Mouse (Mus musculus) monocyte, adult 5-6 weeks (primary cell): Measurements from ENCODE around the gene Asna1. TPM values are rescaled to one million over a fixed set of nuclear protein-coding genes. Genes with fewer than 3 reads are reported as not detected.

Experiments used
- ATAC-seq: fragments of 153-309, 156-312 bp; replicated peaks from 2 replicates; pipeline ENCODE4 v1.8.0; 2017; ENCODE audit warnings: mild to moderate bottlenecking; ENCODE audit not compliant: low TSS enrichment, insufficient number of reproducible peaks, severe bottlenecking, poor library complexity, low FRiP score
- total RNA-seq: library from RNA; stranded (forward); fragments of 200-1000, 200-491, 200-594 nt; gene quantifications from 3 replicates; pipeline ENCODE4 v1.2.3, GENCODE M21; 2017

Asna1 gene
- total RNA-seq, 1 experiment from 2014 or later = 47.3 TPM

DNA sequence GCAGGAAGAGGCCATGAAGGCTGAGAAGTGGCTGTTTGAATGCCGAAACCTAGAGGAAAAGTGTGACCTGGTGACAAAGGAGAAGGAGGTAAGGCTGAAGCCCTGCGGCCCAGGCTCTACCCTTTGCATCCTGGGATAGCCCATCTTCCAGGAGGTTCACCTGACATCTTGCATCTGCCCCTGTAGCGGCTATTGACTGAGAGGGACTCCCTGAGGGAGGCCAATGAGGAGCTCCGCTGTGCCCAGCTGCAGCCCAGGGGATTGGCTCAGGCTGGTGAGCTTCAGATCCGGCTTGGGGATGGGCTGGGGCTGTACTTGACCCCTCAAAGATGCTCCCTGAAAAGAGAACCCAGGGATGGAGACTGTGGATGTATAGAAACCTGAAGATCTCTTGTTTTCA, 28.1 kb downstream of the Asna1 start:
- no peak for ATAC-seq

DNA sequence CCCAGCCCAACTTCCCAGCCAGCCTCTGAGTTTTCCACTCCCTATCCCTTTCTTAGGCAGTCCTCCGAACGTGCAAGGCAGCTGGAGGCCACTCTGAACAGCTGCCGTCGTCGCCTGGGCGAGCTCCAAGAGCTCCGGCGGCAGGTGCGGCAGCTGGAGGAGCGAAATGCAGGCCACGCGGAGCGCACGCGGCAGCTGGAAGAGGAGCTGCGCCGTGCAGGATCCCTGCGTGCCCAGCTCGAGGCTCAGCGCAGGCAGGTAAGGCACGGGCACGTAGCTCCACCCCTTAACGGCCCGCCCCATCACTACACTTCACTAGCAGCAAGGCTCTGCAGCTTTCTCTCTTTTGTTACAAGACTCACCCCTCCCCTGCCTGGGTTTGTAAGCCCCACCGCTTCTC, 29.4 kb downstream of the Asna1 start:
- no peak for ATAC-seq

DNA sequence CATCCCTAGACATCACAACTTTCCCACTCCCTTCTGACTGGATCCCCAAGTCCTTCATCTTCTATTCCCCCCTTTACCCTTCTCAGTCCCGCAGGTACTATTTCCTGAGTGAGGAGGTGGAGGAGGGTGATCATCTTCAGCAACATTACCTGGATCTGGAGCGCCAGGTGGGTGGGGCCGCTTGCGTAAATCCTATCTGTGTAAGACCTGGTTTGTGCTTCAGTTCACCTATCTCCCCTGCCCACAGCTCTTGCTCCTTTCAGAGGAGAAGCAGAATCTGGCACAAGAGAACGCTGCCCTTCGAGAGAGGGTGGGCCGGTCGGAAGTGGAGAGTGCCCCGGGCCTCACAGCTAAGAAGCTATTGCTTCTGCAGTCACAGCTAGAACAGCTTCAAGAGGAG, 30.7 kb downstream of the Asna1 start:
- no peak for ATAC-seq

DNA sequence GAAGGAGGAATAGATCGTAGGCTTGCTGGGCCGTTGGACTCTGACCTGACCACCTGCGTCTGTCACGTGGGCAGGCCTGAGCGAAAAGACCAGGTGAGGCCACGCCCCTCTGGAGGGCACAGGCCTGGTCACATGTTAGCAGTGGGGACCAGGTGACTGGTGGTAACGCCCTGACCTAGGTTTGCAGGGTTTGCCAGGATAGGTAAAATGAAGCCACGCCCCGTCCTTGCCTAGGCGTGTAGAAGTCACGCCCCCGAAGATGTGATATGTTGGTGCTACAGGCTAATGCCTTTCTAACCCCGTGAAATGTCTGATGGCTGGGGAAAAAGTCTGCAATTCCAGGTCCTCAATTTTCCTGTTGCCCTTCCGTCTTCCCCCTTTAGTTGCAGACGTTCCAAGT, 34.2 kb downstream of the Asna1 start:
- 0 out of 2 replicates have a peak, but pooled peaks have one; percentile 5 for ATAC-seq

DNA sequence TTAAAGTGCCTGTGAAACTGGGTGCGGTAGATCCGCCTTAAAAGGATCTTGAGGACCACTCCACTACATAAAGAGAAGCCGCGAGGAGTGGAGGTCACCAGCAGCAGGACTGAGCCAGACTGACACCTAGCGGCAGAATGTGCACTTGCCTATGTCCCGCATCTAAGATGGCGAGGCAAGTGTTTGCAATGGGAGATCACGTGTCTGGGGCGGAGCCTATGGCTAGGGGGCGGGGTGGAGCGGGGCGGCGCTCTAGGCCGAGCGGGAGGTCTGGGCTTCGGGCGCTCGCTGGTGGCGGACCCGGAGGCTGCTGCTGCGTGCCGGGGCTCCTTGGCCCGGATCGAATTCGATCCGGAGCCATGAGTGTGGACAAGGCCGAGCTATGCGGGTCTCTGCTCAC, 34.7 kb downstream of the Asna1 start, which contains the start of gene Hook2:
TSS of gene Hook2 (plus strand) at position 255 of the 400 bp plus-strand sequence.
- peak; percentile 78 for ATAC-seq

DNA sequence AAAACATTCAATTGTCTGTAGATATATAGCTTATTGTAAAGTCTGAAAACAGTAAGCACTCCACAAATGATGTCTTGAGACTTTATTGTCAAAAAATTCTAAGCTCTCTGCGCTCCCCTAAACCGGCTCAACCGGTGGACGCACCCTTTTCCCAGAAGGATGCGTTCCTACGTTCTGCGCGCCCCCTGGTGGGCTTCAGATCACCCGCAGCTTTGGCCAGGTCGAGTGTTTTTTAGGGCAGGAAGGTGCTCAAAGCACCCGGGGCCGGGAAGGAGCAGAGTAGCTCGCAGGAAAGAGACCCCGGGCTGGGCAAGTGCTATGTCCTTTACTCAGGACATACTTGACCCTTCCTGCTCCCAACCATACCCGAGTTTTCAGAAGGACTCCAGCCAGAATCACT, 35.3 kb downstream of the Asna1 start:
- peak; percentile 32 for ATAC-seq

DNA sequence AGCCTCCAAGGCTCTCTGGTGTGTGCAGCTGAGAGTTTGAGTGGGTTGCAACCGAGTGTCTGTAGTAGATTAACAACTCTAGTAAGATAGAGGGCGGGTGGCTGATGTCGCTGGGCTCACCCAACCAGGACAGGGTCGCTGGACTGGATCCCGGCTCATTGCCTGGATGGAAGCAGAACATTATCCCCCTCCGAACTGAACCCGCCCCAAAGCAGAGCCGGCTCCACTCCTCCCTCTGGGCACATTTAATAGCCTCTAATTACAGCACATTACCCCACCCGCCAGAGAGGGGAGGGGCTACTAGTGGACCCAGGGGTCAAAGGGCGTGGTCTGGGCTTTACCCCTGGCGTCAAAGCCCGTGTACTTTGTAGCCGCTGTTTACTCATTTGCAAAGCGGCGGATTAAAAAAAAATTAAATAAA, 35.8 kb downstream of the Asna1 start:
- ATAC-seq = no peak

DNA sequence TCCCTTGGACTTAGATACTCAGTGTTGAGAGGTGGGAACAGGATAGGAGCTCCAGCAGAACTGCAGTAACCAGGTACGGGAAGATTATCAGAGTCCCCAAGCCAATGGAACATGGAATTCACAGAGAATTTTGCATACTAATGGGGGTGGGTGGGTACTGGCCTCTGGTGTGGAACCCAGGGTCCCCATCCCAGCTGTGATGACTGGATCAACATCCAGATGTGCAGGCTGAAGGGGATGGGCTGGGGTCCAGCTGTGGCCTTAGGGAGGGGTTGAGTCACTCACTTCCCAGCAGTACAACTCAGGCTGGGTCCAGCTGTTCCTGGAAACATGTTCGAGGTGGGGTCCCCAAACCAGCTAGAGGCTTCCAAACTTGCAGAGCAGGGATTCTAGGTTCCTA, 37.2 kb downstream of the Asna1 start:
- ATAC-seq = no peak

DNA sequence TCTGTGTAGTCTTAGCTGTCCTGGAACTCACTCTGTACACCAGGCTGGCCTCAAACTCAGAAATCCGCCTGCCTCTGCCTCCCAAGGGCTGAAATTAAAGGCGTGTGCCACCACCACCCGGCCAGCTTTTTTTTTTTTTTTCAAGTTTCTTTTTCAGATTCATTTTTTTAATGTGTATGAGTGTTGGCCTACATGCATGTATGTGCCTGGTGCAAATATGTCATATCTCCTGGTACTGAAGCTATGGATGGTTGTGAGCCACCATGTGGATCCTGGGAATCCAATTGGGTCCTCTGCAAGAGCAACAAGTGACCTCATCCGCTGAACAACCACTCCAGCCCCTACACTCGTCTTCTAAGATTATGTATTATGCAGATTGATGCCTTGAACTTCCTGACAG, 37.7 kb downstream of the Asna1 start:
- ATAC-seq = no peak

DNA sequence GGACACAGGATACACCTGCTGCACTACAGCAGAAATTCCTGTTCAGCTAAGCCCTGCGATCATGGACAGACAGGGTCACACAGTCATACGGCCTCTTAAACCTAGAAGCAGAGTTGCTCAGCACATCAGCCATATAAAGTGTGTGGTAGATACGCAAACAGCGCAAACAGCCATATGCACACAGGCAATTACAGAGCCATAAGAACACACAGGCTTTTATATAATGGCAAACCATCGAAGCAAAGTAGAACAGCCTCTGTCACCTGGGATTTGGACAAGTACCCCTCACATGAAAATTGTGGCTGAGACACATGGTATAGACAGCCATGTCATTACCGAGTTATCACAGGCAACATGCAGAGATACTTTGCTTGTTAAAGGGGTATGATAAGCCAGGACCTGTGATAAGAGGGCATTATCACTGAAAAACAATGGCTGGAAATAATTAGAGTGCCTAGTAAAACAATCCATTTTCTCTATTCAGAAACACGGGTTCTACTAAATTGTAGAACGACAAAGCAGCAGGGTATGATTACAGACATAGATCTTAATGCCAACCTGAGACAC, 38.6 kb downstream of the Asna1 start:
- ATAC-seq = no peak

DNA sequence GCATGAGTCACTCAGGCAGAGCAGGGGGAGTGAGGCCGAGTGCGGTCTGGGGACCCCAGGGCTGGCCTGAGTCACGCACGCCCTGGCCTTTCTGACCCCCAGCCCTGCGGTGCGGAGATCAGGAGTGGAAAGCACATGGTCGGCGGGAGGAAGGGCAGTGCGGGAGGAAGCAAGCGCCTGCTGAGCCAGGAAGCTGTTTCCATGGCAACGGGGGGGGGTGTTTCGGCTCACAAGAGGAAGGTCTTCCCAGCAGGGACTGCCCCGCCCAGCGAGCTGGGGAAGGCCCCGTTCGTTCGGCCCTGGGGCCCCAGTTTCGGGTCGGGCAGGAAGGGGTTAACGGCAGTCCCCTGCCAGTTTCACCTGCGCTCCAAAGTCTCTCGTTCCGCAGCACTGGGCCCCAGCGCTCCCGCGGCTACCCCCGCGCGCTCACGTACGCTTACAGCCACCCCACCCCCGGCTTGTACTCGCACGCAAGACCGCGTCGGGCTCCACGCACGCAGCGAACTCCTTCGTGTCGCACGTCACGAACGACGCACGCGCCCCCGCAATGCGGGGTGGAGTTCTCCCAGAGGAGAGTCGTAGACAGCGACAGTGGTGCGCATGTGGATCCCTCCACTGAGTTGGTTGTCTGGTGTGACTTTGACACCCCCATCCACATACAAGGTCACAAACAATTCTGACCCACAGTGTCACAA, 39.2 kb downstream of the Asna1 start:
- peak; percentile 41 for ATAC-seq

DNA sequence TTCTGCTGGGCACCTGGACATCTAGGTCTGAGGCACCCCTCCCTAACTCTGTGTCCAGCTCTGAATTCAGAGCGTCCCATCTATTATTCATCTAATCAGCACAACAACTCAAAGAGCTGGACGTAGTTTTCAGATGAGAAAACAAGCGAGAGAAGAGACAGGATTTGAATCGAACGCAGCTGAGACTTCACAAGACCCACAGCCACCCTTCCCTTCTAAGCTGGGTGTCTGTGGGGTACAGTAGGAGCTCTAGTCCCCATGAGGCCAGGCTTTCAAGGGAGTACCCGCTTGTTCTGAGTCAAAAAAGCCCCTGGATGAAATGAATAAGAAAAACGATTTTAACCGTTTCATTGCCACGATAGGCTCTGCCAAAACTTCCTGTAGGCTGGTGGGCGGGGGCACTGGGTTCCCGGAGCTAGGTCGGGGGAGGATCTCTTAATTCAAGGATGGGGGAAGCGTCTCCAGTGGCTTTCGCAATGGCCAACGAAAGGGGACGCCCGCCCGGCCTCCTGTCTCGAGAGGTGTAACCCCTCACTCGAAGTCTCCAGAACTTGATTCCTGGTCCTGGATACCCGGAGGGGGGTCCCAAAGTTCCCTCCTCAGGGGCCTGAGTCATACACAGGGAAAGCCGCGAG, 39.9 kb downstream of the Asna1 start:
- no peak for ATAC-seq

DNA sequence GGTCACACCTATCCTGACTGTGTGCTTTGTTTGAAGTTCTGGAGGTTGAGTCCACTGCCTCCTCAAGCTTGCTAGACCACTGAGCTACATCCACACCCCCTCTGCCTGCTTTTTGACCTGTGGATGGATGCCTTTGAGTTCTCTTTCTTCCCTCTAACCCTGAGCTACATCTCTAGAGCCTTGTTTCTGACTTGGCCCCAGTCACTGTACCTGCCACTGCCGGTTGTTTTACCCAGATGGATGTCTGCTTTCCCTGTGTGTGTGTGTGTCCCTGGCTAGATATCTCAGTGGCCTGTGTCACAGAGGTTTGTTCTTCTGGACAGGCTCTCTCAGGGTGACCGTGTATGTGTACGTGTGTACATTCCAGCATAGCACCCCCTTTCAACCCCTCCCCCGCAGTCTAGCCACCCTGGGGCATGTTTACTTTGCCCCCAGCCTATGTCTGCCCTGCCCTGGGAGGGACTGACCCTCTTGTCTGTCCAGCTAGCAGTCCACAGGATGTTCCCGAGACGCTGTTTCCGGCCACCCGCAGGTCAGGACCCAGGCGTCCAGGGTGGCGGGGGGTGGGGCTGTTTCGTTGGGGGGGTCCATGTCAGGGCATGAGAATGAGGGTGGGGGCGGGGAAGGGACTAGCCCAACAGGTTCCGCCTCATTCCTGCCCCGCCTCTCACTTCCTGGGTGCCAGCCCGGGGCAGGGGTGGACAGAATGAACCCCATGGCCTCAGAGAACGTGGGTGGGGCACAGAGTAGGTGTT, 40.6 kb downstream of the Asna1 start:
- no peak for ATAC-seq

DNA sequence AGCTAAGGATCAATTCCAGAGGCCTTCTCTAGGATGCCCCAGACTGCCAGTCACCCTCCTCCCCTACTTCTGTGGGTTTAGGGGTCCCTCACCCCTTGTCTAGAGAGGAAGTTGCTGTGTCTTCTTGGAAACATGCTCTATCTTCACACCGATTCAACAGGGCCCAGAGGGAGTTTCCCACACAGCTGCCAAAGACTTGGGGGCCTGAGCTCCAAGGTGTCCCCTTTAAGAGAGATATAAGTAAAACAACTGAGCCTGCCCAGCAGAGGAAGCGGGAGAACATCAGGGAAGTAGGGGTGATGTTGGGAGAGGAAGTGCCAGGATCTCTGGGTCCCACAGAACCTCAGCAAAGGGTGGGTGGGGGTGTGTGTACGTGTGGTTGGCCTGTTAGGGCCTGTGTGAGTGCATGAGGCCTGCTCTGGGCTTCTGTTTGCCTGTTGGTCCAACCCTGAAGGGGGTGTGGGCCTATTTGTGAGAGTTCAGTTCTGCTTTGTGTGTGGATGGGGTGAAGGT, 42.5 kb downstream of the Asna1 start:
- peak; percentile 15 for ATAC-seq

DNA sequence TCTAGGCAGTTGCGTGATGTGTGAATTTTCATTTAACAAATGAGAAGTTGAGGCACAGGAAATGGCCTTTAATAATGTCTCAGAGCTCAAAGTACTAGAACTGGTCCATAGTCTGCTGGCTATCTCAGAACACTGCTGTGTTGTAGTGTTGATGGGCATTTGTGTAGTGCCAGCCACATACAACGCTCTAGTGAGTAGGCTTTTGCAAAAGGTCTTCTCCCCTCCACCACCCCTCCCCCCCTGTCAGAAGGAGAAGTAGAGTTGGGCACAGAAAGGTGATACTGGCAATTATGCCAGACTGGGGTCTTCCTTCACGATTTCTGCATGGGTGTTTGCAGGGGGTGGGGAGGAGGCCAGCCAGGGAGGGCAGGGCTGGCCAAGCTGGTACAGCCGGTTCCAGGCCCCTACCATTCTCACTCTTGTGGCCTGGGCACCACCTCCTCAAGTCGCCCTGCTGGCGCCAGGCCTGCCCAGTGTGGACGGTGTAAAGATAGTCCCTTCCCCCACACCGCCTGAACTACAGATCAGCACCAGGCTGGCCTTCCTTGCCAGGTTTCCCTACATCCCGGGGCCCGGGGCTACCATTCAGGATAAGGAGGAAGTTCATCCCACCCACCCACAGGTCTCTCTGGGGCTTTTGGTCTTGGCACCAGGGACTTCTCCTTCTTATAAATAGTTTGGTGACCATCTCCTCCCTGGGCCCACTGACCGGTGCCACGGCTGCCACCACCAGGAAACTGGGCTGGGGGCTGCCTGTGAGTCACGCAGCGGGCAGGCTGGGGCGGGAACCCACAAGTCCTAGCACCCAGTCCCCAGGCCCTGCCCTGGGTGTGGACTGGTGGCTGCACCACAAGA, 43.2 kb downstream of the Asna1 start:
- no peak for ATAC-seq

DNA sequence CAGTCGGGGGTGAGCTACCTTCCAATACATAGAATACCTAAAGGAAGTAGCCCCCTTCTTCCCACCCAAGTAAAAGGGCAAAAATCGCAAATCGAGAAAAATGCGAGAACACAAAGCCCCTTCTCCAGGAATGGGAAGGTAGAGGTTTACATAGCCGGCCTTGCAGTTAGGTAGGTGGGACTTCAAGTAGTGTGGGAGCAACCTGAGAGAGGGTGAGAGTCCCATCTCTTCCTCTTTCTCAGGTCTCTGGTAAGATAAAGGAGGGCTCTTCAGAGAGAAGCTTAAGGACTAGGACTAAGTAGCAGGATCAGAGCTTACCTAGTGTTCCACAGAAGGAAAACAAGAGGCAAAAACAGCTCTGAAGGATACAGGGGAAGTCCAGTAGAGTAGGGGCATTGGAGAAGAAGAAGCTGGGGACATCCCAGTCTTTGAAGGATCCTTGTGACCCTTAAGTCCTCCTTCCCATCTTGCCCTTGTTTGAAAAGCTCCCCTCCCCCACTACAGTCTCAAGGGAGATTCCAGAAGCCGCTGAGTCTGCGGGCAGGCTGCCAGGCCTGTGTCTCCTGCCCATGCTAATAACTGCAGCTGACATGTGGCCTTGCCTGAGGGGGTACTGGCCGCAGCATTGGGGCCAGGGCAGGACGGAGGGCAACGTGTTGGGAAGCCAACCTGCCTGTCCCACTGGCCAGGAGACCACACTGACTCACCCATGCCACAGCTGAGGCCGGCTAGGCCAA, 44.3 kb downstream of the Asna1 start:
- no peak for ATAC-seq

DNA sequence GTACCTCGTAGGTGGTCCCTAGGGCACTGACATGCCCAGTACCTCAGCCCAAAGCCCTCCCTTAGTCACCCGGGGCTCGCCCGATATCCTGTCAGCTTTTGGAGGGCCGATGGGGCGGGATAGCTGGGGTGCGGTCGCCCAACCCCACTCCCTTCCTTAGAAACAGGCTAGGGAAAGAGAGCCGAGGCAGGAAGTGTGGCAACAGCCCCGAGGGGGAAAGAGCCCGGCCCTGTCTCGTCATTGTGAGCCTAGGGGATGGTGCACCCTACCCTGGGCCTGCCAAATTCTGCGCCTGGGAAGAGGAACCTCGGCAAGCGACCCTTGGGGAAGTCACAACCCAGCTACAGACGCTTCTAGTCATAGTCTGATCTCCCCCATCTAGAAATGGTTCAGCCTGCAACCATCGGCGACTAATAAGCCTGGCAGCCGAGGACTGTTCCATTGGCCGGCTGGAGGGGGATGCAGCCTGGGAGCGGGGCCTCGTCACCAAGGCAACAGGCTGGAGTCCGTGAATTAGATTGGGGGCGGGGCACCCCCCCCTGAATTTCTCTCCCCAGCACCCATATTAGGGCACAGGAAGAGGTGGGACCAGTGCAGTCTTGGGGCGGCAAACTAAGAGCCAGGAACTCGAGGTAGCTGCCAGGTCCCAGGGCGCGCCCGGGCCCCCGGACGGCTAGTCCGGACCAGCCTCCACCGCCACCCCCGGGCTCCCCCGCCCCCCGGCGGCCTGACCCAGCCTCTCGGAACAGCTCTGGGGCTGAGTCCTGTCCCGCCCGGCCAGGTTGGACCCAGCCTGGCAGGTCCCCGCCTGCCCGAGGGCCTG, 45.3 kb downstream of the Asna1 start:
- ATAC-seq = peak; percentile 44
